Mouse (Mus musculus): Measurements from ENCODE around the gene Vcam1.

The Vcam1 gene

GRCm38 (mm10) chr3:116126508-116127190 is 2.8 kb downstream of the Vcam1 start:
- DNase-seq (ENCODE audit: low spot score), result no peak

GRCm38 (mm10) chr3:116126070-116126469 is 3.4 kb downstream of the Vcam1 start:
- DNase-seq (ENCODE audit: low spot score), result no peak

DNA sequence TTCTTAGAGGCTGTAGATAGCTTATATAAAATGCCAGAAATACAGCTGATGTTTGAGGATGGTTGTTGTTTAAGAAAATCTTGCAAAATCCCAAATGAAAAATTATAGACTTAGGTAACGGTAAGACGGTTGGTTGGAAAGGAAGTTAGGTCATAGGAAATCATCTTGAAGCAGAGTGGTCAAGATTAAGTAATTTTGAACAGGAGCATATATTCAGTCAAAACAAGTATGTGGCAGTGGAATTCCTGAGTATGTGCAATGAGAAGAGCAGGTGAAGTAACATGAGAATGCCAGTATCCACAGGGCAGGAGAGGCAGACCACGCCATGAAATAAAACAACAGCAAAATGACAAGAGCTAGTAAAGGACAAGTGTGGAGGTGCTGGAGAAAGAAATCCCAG is 5.7 kb downstream of the Vcam1 start:
- no peak for DNase-seq (ENCODE audit: low spot score)

- DNase-seq (ENCODE audit: low spot score), result no peak
Observed at GRCm38 (mm10) chr3:116122696-116123095, 6.8 kb downstream of the Vcam1 start.

DNA sequence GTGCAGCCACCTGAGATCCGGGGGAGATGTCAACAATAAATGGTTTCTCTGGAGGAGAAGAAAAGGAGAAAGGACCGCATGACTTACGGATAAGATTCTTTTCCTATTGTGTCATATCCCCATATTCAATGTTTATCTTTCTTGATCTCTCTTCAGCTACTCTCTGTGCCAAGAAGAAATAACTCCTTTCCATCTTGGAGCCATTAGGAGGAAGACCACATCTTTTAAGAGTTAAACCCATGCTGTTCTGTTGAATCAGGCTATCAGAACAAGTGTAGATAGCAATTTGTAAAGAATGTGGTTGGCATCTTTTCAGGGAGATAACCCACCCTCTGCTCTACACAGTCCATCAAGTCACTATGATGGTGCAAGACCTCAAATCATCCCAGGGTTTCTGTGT is 8.5 kb downstream of the Vcam1 start:
- no peak for DNase-seq (ENCODE audit: low spot score)

- no peak for DNase-seq (ENCODE audit: low spot score)
Observed at GRCm38 (mm10) chr3:116120391-116120790, 9.1 kb downstream of the Vcam1 start.

DNA sequence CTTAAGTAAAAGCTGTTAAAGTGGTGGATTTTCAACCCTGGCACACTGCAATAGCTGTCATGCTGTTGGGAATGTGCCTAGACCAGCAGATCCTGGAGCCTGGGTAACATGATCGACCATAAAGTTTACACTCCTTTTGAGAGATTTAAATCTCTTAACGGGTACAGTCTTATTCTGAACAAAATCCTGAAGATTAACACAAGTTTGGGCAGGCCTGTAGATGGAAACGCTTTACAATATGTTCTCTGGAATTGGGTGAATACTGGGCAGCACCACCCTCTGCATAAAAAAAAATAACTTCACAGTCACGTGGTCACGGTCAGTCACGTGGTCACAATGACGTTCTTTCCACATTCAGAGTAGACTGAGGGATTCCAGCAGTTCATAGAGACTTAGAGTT is 10.3 kb downstream of the Vcam1 start:
- no peak for DNase-seq (ENCODE audit: low spot score)

GRCm38 (mm10) chr3:116117046-116117445 is 12.4 kb downstream of the Vcam1 start:
- no peak for DNase-seq (ENCODE audit: low spot score)

DNA sequence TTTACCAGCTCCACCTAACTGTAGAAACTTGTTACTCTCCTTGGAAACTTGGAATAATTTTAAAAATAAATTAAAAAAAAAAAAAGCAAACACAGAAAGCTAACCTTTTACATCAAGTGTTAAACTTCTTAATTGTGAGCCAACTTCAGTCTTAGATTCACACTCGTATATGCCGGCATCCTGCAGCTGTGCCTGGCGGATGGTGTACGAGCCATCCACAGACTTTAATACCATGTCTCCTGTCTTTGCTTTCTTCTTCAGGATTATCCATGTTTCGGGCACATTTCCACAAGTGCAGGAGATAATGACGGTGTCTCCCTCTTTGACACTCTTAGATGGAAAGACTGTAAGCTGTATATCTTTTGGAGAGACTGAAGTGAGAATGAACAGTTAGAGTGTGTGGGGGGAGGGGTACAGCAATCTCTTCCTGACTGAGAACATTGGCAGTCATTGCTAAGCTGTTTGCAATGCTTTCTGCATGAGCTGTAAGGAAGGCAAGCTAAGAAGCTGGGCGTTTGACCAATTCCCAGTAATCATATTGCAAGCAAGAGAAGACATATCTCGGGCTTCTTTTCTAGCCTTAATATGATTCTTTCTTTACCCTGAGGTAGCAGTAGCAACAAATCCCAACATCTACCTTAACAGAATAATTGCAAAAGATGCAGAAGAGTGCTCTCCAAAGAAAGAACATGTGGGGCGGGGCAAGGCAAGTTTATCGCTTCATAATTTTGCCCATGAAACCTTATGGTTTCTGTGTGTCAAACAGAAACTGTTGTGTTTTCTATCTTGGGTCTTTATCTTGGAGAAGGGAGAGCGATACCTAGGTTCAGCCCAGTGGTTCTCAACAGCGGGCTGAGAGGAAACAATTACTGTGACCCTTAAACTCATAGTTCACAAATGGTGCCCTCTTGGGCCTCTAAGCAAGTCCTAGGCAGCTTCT is 15.0 kb downstream of the Vcam1 start:
- no peak for DNase-seq (ENCODE audit: low spot score)

GRCm38 (mm10) chr3:116113443-116114241 is 15.8 kb downstream of the Vcam1 start:
- DNase-seq (ENCODE audit: low spot score), result no peak

- no peak for DNase-seq (ENCODE audit: low spot score)
Observed at GRCm38 (mm10) chr3:116112816-116113405, 16.6 kb downstream of the Vcam1 start.

DNA sequence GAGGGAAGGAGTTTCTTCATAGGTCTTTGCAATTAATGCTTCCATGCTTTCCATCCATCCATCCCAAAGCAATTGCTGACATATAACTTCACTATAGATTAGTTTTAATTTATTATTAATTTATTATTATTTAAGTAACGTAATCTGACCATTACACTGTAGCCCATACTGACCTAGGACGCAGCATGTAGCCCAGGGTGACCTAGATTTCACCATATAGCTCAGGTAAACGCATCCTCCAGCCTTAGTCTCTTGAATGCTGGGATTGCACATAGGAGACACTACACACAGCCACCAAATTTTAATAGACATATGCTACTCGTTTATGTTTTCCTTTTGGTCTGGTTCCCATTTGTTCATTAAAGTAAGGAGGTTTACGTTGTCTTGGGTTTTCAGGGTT is 23.8 kb downstream of the Vcam1 start:
- DNase-seq (ENCODE audit: low spot score), result no peak

GRCm38 (mm10) chr3:116104866-116105647 is 24.4 kb downstream of the Vcam1 start:
- no peak for DNase-seq (ENCODE audit: low spot score)

GRCm38 (mm10) chr3:116104270-116104669 is 25.2 kb downstream of the Vcam1 start:
- no peak for DNase-seq (ENCODE audit: low spot score)

GRCm38 (mm10) chr3:116100850-116101249 is 28.6 kb downstream of the Vcam1 start:
- DNase-seq (ENCODE audit: low spot score), result no peak

DNA sequence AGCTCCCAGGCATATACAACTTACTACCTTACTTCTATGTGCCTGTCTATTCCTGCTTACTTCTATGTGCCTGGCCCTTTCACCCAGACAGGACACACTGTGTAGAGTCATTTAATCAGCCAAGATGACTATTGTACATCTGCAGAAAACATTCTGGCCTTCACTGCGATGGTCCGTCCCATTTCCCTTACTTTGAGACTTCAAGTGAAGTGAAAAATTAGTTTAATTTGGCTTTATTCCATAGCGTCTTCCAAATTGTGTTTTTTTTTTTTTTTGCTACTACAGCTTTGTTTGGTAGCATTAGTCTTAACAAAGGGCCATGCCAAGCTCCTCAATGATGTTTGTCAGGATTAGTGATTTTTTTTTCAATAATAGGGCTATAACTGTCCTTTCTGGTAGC is 33.6 kb downstream of the Vcam1 start:
- no peak for DNase-seq (ENCODE audit: low spot score)

DNA sequence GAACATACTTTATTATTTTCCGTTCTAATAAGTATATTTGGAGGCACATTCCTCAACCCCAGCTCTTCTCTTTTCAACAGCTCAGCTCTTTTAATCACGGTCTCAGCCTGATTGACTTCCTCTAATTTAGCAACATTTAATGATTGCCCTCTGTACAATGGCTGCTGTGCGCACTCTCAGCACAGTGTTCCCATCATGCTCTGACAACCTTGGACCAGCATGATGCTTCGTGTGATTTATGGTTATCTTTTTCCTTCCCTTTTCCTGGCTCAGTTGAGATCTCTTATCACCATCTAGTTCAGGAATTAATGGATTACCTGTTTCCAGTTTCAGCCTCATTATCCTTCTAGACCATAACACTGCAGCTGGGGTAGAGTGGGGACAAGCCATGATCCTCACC is 34.2 kb downstream of the Vcam1 start:
- DNase-seq (ENCODE audit: low spot score), result no peak

DNA sequence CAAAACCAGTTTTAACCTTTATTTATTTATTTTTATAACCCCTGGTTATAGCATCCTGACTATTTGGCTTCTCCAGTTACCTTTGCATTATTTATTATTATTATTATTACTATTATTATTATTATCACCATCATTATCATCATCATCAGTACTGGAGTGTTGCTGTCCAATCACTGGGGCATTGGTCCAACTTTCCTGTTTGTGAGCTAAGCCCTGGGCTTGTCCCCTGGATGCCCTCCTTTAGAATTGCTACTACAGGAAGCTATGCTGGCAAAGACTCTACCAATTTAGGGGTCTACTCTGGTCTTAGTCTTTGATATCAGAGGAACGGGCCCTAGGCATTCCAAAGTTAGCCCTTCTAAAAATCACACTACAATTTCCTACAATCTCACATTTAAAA is 34.6 kb downstream of the Vcam1 start:
- DNase-seq (ENCODE audit: low spot score), result no peak

- DNase-seq (ENCODE audit: low spot score), result no peak
Observed at GRCm38 (mm10) chr3:116094288-116094687, 35.2 kb downstream of the Vcam1 start.

DNA sequence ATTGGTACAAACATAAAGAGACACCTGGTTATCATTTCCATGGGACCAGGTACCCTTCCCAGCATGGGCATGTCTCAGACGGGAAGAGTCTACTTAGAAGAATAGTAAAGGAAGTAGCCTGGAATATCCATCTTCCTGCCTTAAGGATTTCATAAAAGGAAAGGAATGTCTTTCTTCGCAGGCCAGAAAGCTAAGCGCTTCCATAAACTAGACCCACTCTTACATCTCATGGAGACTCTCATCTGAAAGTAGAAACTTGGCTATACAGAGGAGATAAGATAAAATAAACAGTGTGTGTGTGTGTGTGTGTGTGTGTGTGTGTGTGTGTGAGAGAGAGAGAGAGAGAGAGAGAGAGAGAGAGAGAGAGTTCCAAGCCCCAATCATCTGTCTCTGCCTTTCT is 36.9 kb downstream of the Vcam1 start:
- DNase-seq (ENCODE audit: low spot score), result no peak

DNA sequence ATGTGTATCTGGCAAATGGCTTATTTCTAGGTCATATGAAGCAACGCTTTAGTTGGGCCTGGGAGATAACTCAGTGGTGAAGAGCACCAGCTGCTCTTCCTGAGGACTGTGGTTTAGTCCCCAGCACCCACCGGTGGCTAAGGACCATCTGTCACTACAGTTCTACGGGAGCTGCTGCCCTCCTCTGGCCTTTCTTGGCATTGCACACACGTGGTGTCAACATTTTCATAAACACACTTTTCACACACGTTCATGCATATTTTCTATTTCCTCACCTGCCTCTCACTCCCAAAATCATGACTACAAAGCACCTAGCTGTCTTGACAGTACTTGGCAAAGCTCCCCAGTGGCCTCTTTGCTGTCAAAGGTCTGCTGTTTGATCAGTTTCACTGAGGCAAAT is 37.8 kb downstream of the Vcam1 start:
- DNase-seq (ENCODE audit: low spot score), result no peak
